Mouse (Mus musculus): ENCODE data around the gene Olfr298. TPM values are rescaled to one million over a fixed set of nuclear protein-coding genes. Genes with fewer than 3 reads are reported as not detected.

Olfr298 gene
- not detected in 2 replicates for total RNA-seq (2017)

DNA sequence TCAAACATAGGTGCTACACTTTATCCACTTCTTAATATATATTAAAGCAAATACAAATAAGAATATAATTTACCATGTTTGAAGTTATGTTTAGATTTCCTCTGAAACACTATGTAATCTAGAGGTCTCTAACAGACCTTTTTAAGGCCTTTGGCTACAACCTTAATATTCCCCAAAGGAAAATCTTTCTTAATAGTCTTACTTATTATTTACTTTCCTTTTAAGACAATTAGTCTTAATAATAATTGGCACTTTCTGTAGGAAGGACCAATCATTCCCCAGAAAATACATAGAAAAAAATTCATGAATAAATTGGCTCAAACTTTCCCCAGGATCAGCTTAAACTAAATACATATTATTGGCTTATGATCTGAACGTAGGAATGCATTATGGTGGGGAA is at the start of gene Olfr298:
Gene Olfr298 (minus strand): TSS at position 101 of the 400 bp plus-strand sequence.
- ATAC-seq (replicated peaks in 1 of 2; ENCODE audit: insufficient read depth in 1 of 2, low FRiP score in 2 of 2, low TSS enrichment in 1 of 2, low read depth in 1 of 2, poor library complexity in 2 of 2, severe bottlenecking in 2 of 2) = no peak

GRCm38 (mm10) chr7:86519668-86520067 is 27.4 kb upstream of the Olfr298 start, which contains the start of gene Olfr297:
Gene Olfr297, plus strand, starts transcription at chr7:86519968.
- no peak for ATAC-seq (replicated peaks in 1 of 2; ENCODE audit: insufficient read depth in 1 of 2, low FRiP score in 2 of 2, low TSS enrichment in 1 of 2, low read depth in 1 of 2, poor library complexity in 2 of 2, severe bottlenecking in 2 of 2)

DNA sequence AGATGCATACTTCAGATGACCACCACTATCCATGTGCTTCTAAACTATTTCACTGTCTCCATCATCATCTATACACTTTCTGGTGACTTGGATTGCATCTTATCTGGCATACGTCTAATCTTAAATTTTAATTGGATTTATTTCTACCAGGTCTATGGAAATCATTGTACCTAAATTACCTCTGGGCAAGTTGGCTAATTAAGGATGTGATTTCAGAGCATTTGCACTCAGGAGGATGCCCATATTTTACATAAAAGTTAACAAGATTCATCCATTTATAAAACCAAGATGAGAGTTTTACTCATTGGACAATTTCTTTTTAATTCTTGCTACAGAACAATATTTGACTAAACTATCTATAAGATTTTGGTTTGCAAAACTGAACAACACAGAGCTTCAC is 32.7 kb downstream of the Olfr298 start, which contains the start of gene Olfr299:
Gene Olfr299 (plus strand): TSS at position 301 of the 400 bp plus-strand sequence.
- ATAC-seq (replicated peaks in 1 of 2; ENCODE audit: insufficient read depth in 1 of 2, low FRiP score in 2 of 2, low TSS enrichment in 1 of 2, low read depth in 1 of 2, poor library complexity in 2 of 2, severe bottlenecking in 2 of 2) = no peak

Other genes starting within 250 kb of the Olfr298 start
- not detected in 2 replicates for gene Vmn2r76, start 246.2 kb downstream of the Olfr298 start, total RNA-seq (2017)
- gene Olfr310, start 215.3 kb downstream of the Olfr298 start, total RNA-seq (2017) = not detected in 2 replicates
- gene Olfr309, start 178.8 kb downstream of the Olfr298 start, total RNA-seq (2017) = not detected in 2 replicates
- not detected in 2 replicates for gene Olfr308, start 166.9 kb downstream of the Olfr298 start, total RNA-seq (2017)
- gene Olfr307, start 154.9 kb downstream of the Olfr298 start, total RNA-seq (2017) = not detected in 2 replicates
- not detected in 2 replicates for gene Olfr305, start 125.6 kb downstream of the Olfr298 start, total RNA-seq (2017)
- gene Olfr304, start 105.8 kb downstream of the Olfr298 start, total RNA-seq (2017) = not detected in 2 replicates
- not detected in 2 replicates for gene Olfr303, start 94.7 kb downstream of the Olfr298 start, total RNA-seq (2017)
- not detected in 2 replicates for gene Olfr301, start 88.6 kb downstream of the Olfr298 start, total RNA-seq (2017)
- gene Olfr299, start 32.6 kb downstream of the Olfr298 start, total RNA-seq (2017) = not detected in 2 replicates
- gene Olfr297, start 27.5 kb upstream of the Olfr298 start, total RNA-seq (2017) = not detected in 2 replicates
- gene Olfr295, start 91.4 kb upstream of the Olfr298 start, total RNA-seq (2017) = not detected in 2 replicates
- not detected in 2 replicates for gene Olfr294, start 124.2 kb upstream of the Olfr298 start, total RNA-seq (2017)
- not detected in 2 replicates for gene Olfr293, start 156.6 kb upstream of the Olfr298 start, total RNA-seq (2017)
- gene Olfr292, start 195.8 kb upstream of the Olfr298 start, total RNA-seq (2017) = not detected in 2 replicates

All from hematopoietic stem cell, adult 5-6 weeks (primary cell).